Mouse (Mus musculus): Measurements from ENCODE around the gene Atf7. TPM values are rescaled to one million over a fixed set of nuclear protein-coding genes. Genes with fewer than 3 reads are reported as not detected.

Atf7 gene
- 10 to 100 TPM; 39.2 to 45.9 TPM for polyA plus RNA-seq (2017; shearing (Covaris generic))

GRCm38 (mm10) chr15:102624970-102625686 is at the start of gene Atf7, which contains the start of gene Gm28047:
Gene Atf7 (minus strand): TSS chr15:102625464.
Gene Gm28047 (minus strand): TSS chr15:102625067.

GRCm38 (mm10) chr15:102672215-102673071 is 47.2 kb upstream of the Atf7 start, which contains the start of gene Atp5g2:
Gene Atp5g2 (minus strand): TSS chr15:102672352.

GRCm38 (mm10) chr15:102524892-102525485 is 100.3 kb downstream of the Atf7 start, which contains the start of gene Npff:
Gene Npff (minus strand): TSS chr15:102524942.

GRCm38 (mm10) chr15:102517976-102518858 is 107.0 kb downstream of the Atf7 start, which contains the start of gene Tarbp2:
Gene Tarbp2 (plus strand): TSS chr15:102518192.

GRCm38 (mm10) chr15:102516728-102517404 is 108.4 kb downstream of the Atf7 start, which contains the start of gene Map3k12:
Gene Map3k12 (minus strand): TSS chr15:102517064.

GRCm38 (mm10) chr15:102503447-102503846 is 121.8 kb downstream of the Atf7 start, which contains the start of gene Gm10337:
Gene Gm10337 (plus strand): TSS chr15:102503722.

Other genes starting within 250 kb of the Atf7 start
- gene Sp1, start 219.3 kb downstream of the Atf7 start, polyA plus RNA-seq (2017; shearing (Covaris generic)) = 10 to 100 TPM; 14.5 to 14.9 TPM
- gene Amhr2, start 180.1 kb downstream of the Atf7 start, polyA plus RNA-seq (2017; shearing (Covaris generic)) = under 1 TPM; 0.38 to 0.94 TPM
- 100 to 1,000 TPM; 513 to 642 TPM for gene Prr13, start 166.4 kb downstream of the Atf7 start, polyA plus RNA-seq (2017; shearing (Covaris generic))
- 100 to 1,000 TPM in 1 of 2 experiments, 10 to 100 TPM in 1; 95.8 to 136 TPM for gene Pcbp2, start 154.9 kb downstream of the Atf7 start, polyA plus RNA-seq (2017; shearing (Covaris generic))
- gene Gm10337, start 121.7 kb downstream of the Atf7 start, polyA plus RNA-seq (2017; shearing (Covaris generic)) = not detected
- 1 to 10 TPM; 8.9 to 9.2 TPM for gene Map3k12, start 108.4 kb downstream of the Atf7 start, polyA plus RNA-seq (2017; shearing (Covaris generic))
- gene Tarbp2, start 107.3 kb downstream of the Atf7 start, polyA plus RNA-seq (2017; shearing (Covaris generic)) = 10 to 100 TPM; 50.6 to 57.9 TPM
- gene Npff, start 100.5 kb downstream of the Atf7 start, polyA plus RNA-seq (2017; shearing (Covaris generic)) = 1 to 10 TPM; 5.1 to 7.0 TPM
- gene Gm28047, start 397 bp downstream of the Atf7 start, polyA plus RNA-seq (2017; shearing (Covaris generic)) = not detected
- gene Atp5g2, start 46.9 kb upstream of the Atf7 start, polyA plus RNA-seq (2017; shearing (Covaris generic)) = 10 to 100 TPM; 13.5 to 20.1 TPM
- gene Calcoco1, start 96.7 kb upstream of the Atf7 start, polyA plus RNA-seq (2017; shearing (Covaris generic)) = 10 to 100 TPM; 32.4 to 44.9 TPM

All from inflammation-experienced regulatory T-cells (primary cell).